Mouse (Mus musculus): ENCODE results near the gene Lce1i.
"Not testable (repeated sequence)": the region's sequence is repeated elsewhere in the genome, so short reads cannot be mapped to it uniquely, and the experiment has no call there.

Gene Lce1i

GRCm38 (mm10) chr3:92778799-92779198, at the start of gene Lce1i:
Gene Lce1i, minus strand, starts transcription at chr3:92778899.
- DNase-seq (ENCODE audit: low read depth, low spot score), result no peak
- Histone ChIP-seq H3K27me3 (ENCODE audit: control insufficient read depth, insufficient read depth, low read length, poor library complexity, severe bottlenecking) (no peaks in the 10 kb centered on the region), H3K36me3 (ENCODE audit: control insufficient read depth, insufficient read depth, low read length, poor library complexity, severe bottlenecking) (no peaks in the 10 kb centered on the region)

- no peaks in the 10 kb centered on the region for H3K36me3 ChIP-seq (ENCODE audit: control insufficient read depth, insufficient read depth, low read length, poor library complexity, severe bottlenecking)
- no peaks in the 10 kb centered on the region for H3K27me3 ChIP-seq (ENCODE audit: control insufficient read depth, insufficient read depth, low read length, poor library complexity, severe bottlenecking)
- no peak for DNase-seq (ENCODE audit: low read depth, low spot score)
These were observed 48.4 kb upstream of the Lce1i start, which contains the start of gene Kprp for GRCm38 (mm10) chr3:92827108-92827507. Gene Kprp, minus strand, starts transcription at chr3:92827247.

GRCm38 (mm10) chr3:92825808-92826207, 47.1 kb upstream of the Lce1i start:
- Histone ChIP-seq H3K27me3 (ENCODE audit: control insufficient read depth, insufficient read depth, low read length, poor library complexity, severe bottlenecking) (no peaks in the 10 kb centered on the region), H3K36me3 (ENCODE audit: control insufficient read depth, insufficient read depth, low read length, poor library complexity, severe bottlenecking) (no peaks in the 10 kb centered on the region)
- no peak for DNase-seq (ENCODE audit: low read depth, low spot score)

GRCm38 (mm10) chr3:92816036-92816435, 37.3 kb upstream of the Lce1i start:
- H3K36me3 ChIP-seq (ENCODE audit: control insufficient read depth, insufficient read depth, low read length, poor library complexity, severe bottlenecking); DNase-seq (ENCODE audit: low read depth, low spot score); H3K27me3 ChIP-seq (ENCODE audit: control insufficient read depth, insufficient read depth, low read length, poor library complexity, severe bottlenecking): not testable (repeated sequence)

GRCm38 (mm10) chr3:92815581-92815980, 36.9 kb upstream of the Lce1i start:
- no peak for DNase-seq (ENCODE audit: low read depth, low spot score)
- no peaks in the 10 kb centered on the region for H3K36me3 ChIP-seq (ENCODE audit: control insufficient read depth, insufficient read depth, low read length, poor library complexity, severe bottlenecking)
- H3K27me3 ChIP-seq (ENCODE audit: control insufficient read depth, insufficient read depth, low read length, poor library complexity, severe bottlenecking), result no peaks in the 10 kb centered on the region

- no peaks in the 10 kb centered on the region for H3K27me3 ChIP-seq (ENCODE audit: control insufficient read depth, insufficient read depth, low read length, poor library complexity, severe bottlenecking)
- DNase-seq (ENCODE audit: low read depth, low spot score), result no peak
- no peaks in the 10 kb centered on the region for H3K36me3 ChIP-seq (ENCODE audit: control insufficient read depth, insufficient read depth, low read length, poor library complexity, severe bottlenecking)
These were observed 29.1 kb upstream of the Lce1i start, which contains the start of gene Lce1k for GRCm38 (mm10) chr3:92807791-92808190. Gene Lce1k, minus strand, starts transcription at chr3:92807891.

GRCm38 (mm10) chr3:92790414-92790813, 11.7 kb upstream of the Lce1i start, which contains the start of gene Lce1j:
Gene Lce1j, minus strand, starts transcription at chr3:92790514.
- DNase-seq (ENCODE audit: low read depth, low spot score), result no peak
- no peaks in the 10 kb centered on the region for H3K36me3 ChIP-seq (ENCODE audit: control insufficient read depth, insufficient read depth, low read length, poor library complexity, severe bottlenecking)

GRCm38 (mm10) chr3:92771573-92771972, 7.1 kb downstream of the Lce1i start:
- no peak for DNase-seq (ENCODE audit: low read depth, low spot score)
- Histone ChIP-seq H3K27me3 (ENCODE audit: control insufficient read depth, insufficient read depth, low read length, poor library complexity, severe bottlenecking) (no peaks in the 10 kb centered on the region), H3K36me3 (ENCODE audit: control insufficient read depth, insufficient read depth, low read length, poor library complexity, severe bottlenecking) (no peaks in the 10 kb centered on the region)

More at GRCm38 (mm10) chr3:92790414-92790813, 11.7 kb upstream of the Lce1i start, which contains the start of gene Lce1j:
- no peaks in the 10 kb centered on the region for H3K27me3 ChIP-seq (ENCODE audit: control insufficient read depth, insufficient read depth, low read length, poor library complexity, severe bottlenecking)

- Histone ChIP-seq H3K36me3 (ENCODE audit: control insufficient read depth, insufficient read depth, low read length, poor library complexity, severe bottlenecking) (no peaks in the 10 kb centered on the region), H3K27me3 (ENCODE audit: control insufficient read depth, insufficient read depth, low read length, poor library complexity, severe bottlenecking) (no peaks in the 10 kb centered on the region)
- DNase-seq (ENCODE audit: low read depth, low spot score), result no peak
These were observed 13.7 kb downstream of the Lce1i start, which contains the start of gene Lce1h for GRCm38 (mm10) chr3:92764965-92765364. Gene Lce1h, minus strand, starts transcription at chr3:92765065.

GRCm38 (mm10) chr3:92753197-92753596, 25.5 kb downstream of the Lce1i start:
- no peaks in the 10 kb centered on the region for H3K36me3 ChIP-seq (ENCODE audit: control insufficient read depth, insufficient read depth, low read length, poor library complexity, severe bottlenecking)

GRCm38 (mm10) chr3:92752238-92752637, 26.5 kb downstream of the Lce1i start, which contains the start of gene Lce1g:
Gene Lce1g, minus strand, starts transcription at chr3:92752338.
- no peaks in the 10 kb centered on the region for H3K27me3 ChIP-seq (ENCODE audit: control insufficient read depth, insufficient read depth, low read length, poor library complexity, severe bottlenecking)
- no peak for DNase-seq (ENCODE audit: low read depth, low spot score)
- no peaks in the 10 kb centered on the region for H3K36me3 ChIP-seq (ENCODE audit: control insufficient read depth, insufficient read depth, low read length, poor library complexity, severe bottlenecking)

More at GRCm38 (mm10) chr3:92753197-92753596, 25.5 kb downstream of the Lce1i start:
- DNase-seq (ENCODE audit: low read depth, low spot score), result no peak
- no peaks in the 10 kb centered on the region for H3K27me3 ChIP-seq (ENCODE audit: control insufficient read depth, insufficient read depth, low read length, poor library complexity, severe bottlenecking)

- H3K27me3 ChIP-seq (ENCODE audit: control insufficient read depth, insufficient read depth, low read length, poor library complexity, severe bottlenecking), result no peaks in the 10 kb centered on the region
- H3K36me3 ChIP-seq (ENCODE audit: control insufficient read depth, insufficient read depth, low read length, poor library complexity, severe bottlenecking), result no peaks in the 10 kb centered on the region
- DNase-seq (ENCODE audit: low read depth, low spot score), result no peak
These were observed 39.7 kb downstream of the Lce1i start, which contains the start of gene Gm38119 for GRCm38 (mm10) chr3:92738996-92739395. Gene Gm38119, minus strand, starts transcription at chr3:92739096.
